Mouse (Mus musculus) left cerebral cortex, postnatal 36 days (tissue): ENCODE measurements around the gene Creb5. TPM values are rescaled to one million over a fixed set of nuclear protein-coding genes. Genes with fewer than 3 reads are reported as not detected.
"Not testable (repeated sequence)": the region's sequence is repeated elsewhere in the genome, so short reads cannot be mapped to it uniquely, and the experiment has no call there.

Source experiments
- DNase-seq, 2 experiments: peaks; one replicate each; pipeline ENCODE4 v3.0.0; 2021 to 2022; ENCODE audit warnings: low spot score in 2 of 2, mixed read lengths in 1 of 2
- intact Hi-C: fragments of 180-260 bp; cut with DNase I; formaldehyde crosslinking; loops from one replicate; pipeline ENCODE4 v1.15.1; 2025
- total RNA-seq, 2 experiments: library from RNA; stranded (reverse); gene quantifications; 2 replicates each; pipeline ENCODE4 v1.2.3; 2021

The Creb5 gene
- total RNA-seq, 2 experiments from 2014 or later = 3.7 to 4.5 TPM

- DNase-seq, intact Hi-C loops: not testable (repeated sequence)
Measured at GRCm38 (mm10) chr6:53402551-53402950, 115.5 kb downstream of the Creb5 start.

- intact Hi-C loops = no loop called here
- DNase-seq = no peak
Measured at GRCm38 (mm10) chr6:53409183-53409582, 122.1 kb downstream of the Creb5 start.

GRCm38 (mm10) chr6:53421345-53421744, 134.3 kb downstream of the Creb5 start:
- no peak for DNase-seq

GRCm38 (mm10) chr6:53429368-53429767, 142.3 kb downstream of the Creb5 start:
- intact Hi-C loops = no loop called here
- no peak for DNase-seq

More at GRCm38 (mm10) chr6:53421345-53421744, 134.3 kb downstream of the Creb5 start:
- intact Hi-C loops = no loop called here

- no peak for DNase-seq
- intact Hi-C loops = no loop called here
Measured at GRCm38 (mm10) chr6:53429891-53430290, 142.8 kb downstream of the Creb5 start.

- DNase-seq = no peak
- intact Hi-C loops = no loop called here
Measured at GRCm38 (mm10) chr6:53445862-53446460, 158.9 kb downstream of the Creb5 start.

GRCm38 (mm10) chr6:53447479-53447878, 160.4 kb downstream of the Creb5 start:
- intact Hi-C loops = no loop called here
- DNase-seq = no peak

GRCm38 (mm10) chr6:53448317-53448870, 161.3 kb downstream of the Creb5 start:
- no peak for DNase-seq
- intact Hi-C loops = no loop called here

GRCm38 (mm10) chr6:53449437-53450173, 162.5 kb downstream of the Creb5 start:
- no peak for DNase-seq
- intact Hi-C loops = no loop called here

- no peak for DNase-seq
- intact Hi-C loops = no loop called here
Measured at GRCm38 (mm10) chr6:53450494-53450893, 163.4 kb downstream of the Creb5 start.

GRCm38 (mm10) chr6:53452240-53452639, 165.2 kb downstream of the Creb5 start:
- intact Hi-C loops = no loop called here
- DNase-seq = no peak

GRCm38 (mm10) chr6:53455442-53455841, 168.4 kb downstream of the Creb5 start:
- intact Hi-C loops = no loop called here
- DNase-seq = no peak

- DNase-seq = no peak
- intact Hi-C loops = no loop called here
Measured at GRCm38 (mm10) chr6:53456111-53456510, 169.0 kb downstream of the Creb5 start.

- intact Hi-C loops = no loop called here
- DNase-seq = no peak
Measured at GRCm38 (mm10) chr6:53459995-53460747, 173.1 kb downstream of the Creb5 start.

GRCm38 (mm10) chr6:53461056-53461455, 174.0 kb downstream of the Creb5 start:
- intact Hi-C loops = no loop called here
- DNase-seq = no peak

GRCm38 (mm10) chr6:53461775-53462770, 175.0 kb downstream of the Creb5 start:
- intact Hi-C loops = no loop called here

GRCm38 (mm10) chr6:53462802-53463201, 175.7 kb downstream of the Creb5 start:
- no peak for DNase-seq
- intact Hi-C loops = no loop called here

More at GRCm38 (mm10) chr6:53461775-53462770, 175.0 kb downstream of the Creb5 start:
- DNase-seq = no peak

GRCm38 (mm10) chr6:53463261-53463813, 176.3 kb downstream of the Creb5 start:
- DNase-seq = no peak
- intact Hi-C loops = no loop called here

GRCm38 (mm10) chr6:53469204-53469603, 182.1 kb downstream of the Creb5 start:
- no peak for DNase-seq
- intact Hi-C loops = no loop called here
